Mouse (Mus musculus): ENCODE data around the gene Gsto1.

DNA sequence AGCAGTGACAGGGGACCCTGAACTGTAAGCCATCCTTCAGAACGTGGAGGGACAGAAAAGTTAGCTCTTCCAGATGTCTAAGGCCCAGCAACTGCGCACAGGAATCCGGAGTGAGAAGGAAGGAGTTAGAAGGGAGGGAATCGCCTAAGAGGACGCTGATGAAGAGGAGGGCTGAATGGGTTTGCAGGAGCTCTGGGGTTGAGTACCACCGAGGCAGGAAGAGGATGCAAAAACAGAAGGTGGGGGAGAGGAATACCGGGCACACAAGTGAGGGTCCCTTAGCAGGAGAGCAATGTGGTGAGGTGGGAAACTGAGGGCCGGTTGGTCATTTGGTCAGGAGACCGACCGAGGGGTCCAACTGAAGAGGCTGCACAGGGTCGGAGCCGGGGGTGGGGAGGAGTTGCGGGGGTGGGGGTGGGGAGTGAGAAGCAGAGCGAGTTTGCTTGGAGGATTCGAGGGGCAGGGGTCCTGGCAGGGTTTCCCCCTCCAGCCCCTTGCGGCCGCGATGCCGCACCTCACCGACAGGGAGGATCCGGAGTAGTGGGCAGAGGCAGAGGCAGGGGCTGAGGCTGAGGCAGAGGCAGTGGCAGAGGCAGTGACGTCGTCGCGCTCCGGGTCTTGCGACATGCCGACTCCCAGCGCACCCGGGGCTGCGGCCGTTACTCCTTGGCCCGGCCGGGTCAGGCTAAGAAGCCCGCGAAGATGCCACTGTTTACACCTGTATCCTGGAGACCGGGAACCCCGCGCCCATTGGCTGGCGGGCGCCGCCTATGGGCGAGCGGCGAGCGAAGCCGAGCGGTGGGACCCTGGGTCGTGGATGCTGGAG lies 17.9 kb upstream of the Gsto1 start:
- no peak for TF ChIP-seq GATA1 (IDR thresholded peaks at IDR 0.05; ENCODE audit: borderline replicate concordance, low read length)
- TF ChIP-seq FLI1 (IDR thresholded peaks at IDR 0.05; ENCODE audit: low read length) = no peak

All from megakaryocyte, embryonic 14.5 days (primary cell).